Mouse (Mus musculus) heart, adult 2 months (tissue): ENCODE results near the gene Vsig10.

Experiments used
- CTCF ChIP-seq: fragments of 200-600 bp; IDR thresholded peaks from 2 replicates; pipeline ENCODE4 v1.8.1; 2022; ENCODE audit warnings: antibody characterized with exemption, mild to moderate bottlenecking, moderate library complexity
- POLR2A ChIP-seq: fragments of 200-500 bp; IDR thresholded peaks from 2 replicates; pipeline ENCODE4 v1.6.1; 2011; ENCODE audit warnings: mild to moderate bottlenecking, low read depth, low read length, control low read depth; ENCODE audit not compliant: insufficient read depth

DNA sequence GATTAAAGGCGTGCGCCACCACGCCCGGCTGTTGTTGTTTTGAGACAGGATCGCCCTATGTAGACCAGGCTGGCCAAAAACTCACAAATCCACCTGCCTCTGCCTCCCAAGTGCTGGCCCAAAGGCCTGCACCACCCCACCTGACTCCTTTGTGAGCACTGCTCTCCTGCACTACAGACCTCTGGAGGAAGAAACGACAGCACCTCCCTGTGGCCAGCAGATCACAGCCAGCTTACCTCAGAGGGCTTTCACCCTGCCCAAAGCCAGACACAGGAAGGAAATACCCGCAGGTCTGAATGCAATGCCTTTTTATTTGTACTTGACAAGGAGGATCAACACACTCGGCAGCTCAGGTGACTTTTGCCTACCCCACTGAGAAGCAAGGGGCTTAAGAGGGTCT is 36.5 kb upstream of the Vsig10 start:
- TF ChIP-seq CTCF (no peak), POLR2A (no peak)
